Mouse (Mus musculus) heart, postnatal 0 days (tissue): ENCODE results near the gene Rpl10.

Source experiments
- CTCF ChIP-seq: IDR thresholded peaks from 2 replicates; pipeline ENCODE4 v1.5.1; 2016; ENCODE audit warnings: antibody characterized with exemption, control low read depth, low read depth
- EP300 ChIP-seq: IDR thresholded peaks from 2 replicates; pipeline ENCODE4 v1.6.1; 2016; ENCODE audit warnings: antibody characterized with exemption, low read depth

DNA sequence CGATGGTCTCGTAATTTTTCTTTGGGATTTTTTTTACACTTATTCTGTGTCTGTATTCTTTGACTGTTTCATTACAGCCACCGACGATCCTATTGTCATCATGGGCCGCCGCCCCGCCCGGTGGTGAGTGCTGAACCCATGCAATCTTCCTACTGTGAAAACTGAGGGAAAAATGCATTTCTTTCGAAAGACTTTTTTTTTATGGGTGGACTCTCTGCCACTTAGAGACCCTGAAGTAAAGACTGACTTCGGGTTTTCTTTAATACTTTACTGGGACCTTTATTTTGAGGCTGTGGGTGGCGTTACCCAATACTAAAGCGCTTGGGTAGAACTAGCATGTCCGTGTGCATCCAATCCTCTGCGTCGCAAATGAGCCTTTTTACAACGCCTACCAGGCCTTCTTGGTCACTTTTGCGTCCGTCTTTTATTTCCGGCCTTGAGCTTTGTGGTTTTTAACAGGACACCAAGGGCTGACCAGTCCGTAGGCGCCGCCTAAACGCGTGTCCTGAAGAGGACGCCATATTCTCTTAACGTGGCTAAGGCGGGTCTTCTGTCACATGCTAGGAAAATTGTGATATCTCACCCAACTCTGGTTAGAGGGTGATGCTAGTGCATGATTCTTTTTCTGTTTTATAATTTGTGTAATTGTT, 415 bp downstream of the Rpl10 start:
- TF ChIP-seq CTCF (no peak), EP300 (no peak)
